Mouse (Mus musculus) CH12.LX (cell line): ENCODE results near the gene Tas1r1. TPM values are rescaled to one million over a fixed set of nuclear protein-coding genes. Genes with fewer than 3 reads are reported as not detected.

Experiments
- DNase-seq: peaks from one replicate; pipeline ENCODE4 v3.0.0-alpha.2; 2013; ENCODE audit errors: extremely low read depth
- H3K27ac ChIP-seq: 2 replicates; pipeline ENCODE4 v1.5.1; 2012; ENCODE audit warnings: low read depth, mild to moderate bottlenecking, control low read depth, moderate library complexity; ENCODE audit not compliant: insufficient read depth
- H3K27me3 ChIP-seq: replicated peaks from 2 replicates; pipeline ENCODE3; 2012; ENCODE audit warnings: inconsistent platforms
- H3K36me3 ChIP-seq, 2 experiments: replicated peaks in 1 of 2; 2 replicates each; pipeline versions ENCODE3 to v1.6.1; 2012; ENCODE audit warnings: inconsistent platforms in 1 of 2, low read length in 1 of 2, mild to moderate bottlenecking in 1 of 2, mixed read lengths in 1 of 2, moderate library complexity in 1 of 2; ENCODE audit not compliant: control insufficient read depth in 1 of 2, insufficient read depth in 1 of 2
- H3K4me1 ChIP-seq, 2 experiments: 2 replicates each; pipeline ENCODE4 v1.6.1; 2012; ENCODE audit warnings: inconsistent platforms in 1 of 2, moderate library complexity in 1 of 2; ENCODE audit not compliant: insufficient read depth in 2 of 2, control insufficient read depth in 1 of 2
- H3K4me2 ChIP-seq: 2 replicates; pipeline ENCODE4 v1.6.1; 2012; ENCODE audit warnings: low read depth, mild to moderate bottlenecking, control low read depth; ENCODE audit not compliant: poor library complexity, insufficient read depth, severe bottlenecking
- H3K4me3 ChIP-seq, 3 experiments: fragments of 150-350 bp in 1 of 3; sonication (generic) in 1 of 3; replicated peaks in 1 of 3; 2 replicates each; pipeline versions ENCODE3 to v1.5.1; 2011 to 2012; ENCODE audit warnings: low read depth in 2 of 3, low read length in 2 of 3, mild to moderate bottlenecking in 2 of 3, moderate library complexity in 2 of 3, control low read depth in 1 of 3, improper control_type of control experiment in 1 of 3, inconsistent platforms in 1 of 3, mixed read lengths in 1 of 3; ENCODE audit not compliant: poor library complexity in 1 of 3
- H3K79me2 ChIP-seq: replicated peaks from 2 replicates; pipeline ENCODE4 v1.6.1; 2012; ENCODE audit warnings: mild to moderate bottlenecking, moderate library complexity; ENCODE audit not compliant: control insufficient read depth, poor library complexity, insufficient read depth, severe bottlenecking; ENCODE audit errors: extremely low read depth
- H3K9ac ChIP-seq: 2 replicates; pipeline ENCODE4 v1.6.1; 2012; ENCODE audit warnings: low read depth, mild to moderate bottlenecking, control low read depth, moderate library complexity; ENCODE audit not compliant: insufficient read depth
- H3K9me3 ChIP-seq: replicated peaks from 2 replicates; pipeline ENCODE3; 2012; ENCODE audit warnings: low read length, inconsistent platforms, mixed read lengths
- BHLHE40 ChIP-seq: IDR thresholded peaks from 2 replicates; pipeline ENCODE4 v1.6.1; 2011; ENCODE audit warnings: mild to moderate bottlenecking, low read depth, low read length, improper control_type of control experiment
- E2F4 ChIP-seq: IDR thresholded peaks from 2 replicates; pipeline ENCODE4 v1.6.1; 2011; ENCODE audit warnings: low read depth, low read length, improper control_type of control experiment; ENCODE audit not compliant: insufficient replicate concordance
- GABPA ChIP-seq: IDR thresholded peaks from 2 replicates; pipeline ENCODE4 v1.6.1; 2012; ENCODE audit warnings: low read depth, low read length, improper control_type of control experiment, inconsistent platforms; ENCODE audit not compliant: insufficient replicate concordance
- HCFC1 ChIP-seq: IDR thresholded peaks from 2 replicates; pipeline ENCODE4 v1.6.1; 2012; ENCODE audit warnings: low read depth, mild to moderate bottlenecking, inconsistent platforms, low read length, improper control_type of control experiment
- JUN ChIP-seq: IDR thresholded peaks from 2 replicates; pipeline ENCODE4 v1.6.1; 2011; ENCODE audit warnings: low read depth, mild to moderate bottlenecking, low read length, improper control_type of control experiment, moderate library complexity; ENCODE audit not compliant: insufficient read depth
- KAT2A ChIP-seq: IDR thresholded peaks from 2 replicates; pipeline ENCODE4 v1.6.1; 2012; ENCODE audit warnings: low read length, improper control_type of control experiment, inconsistent platforms; ENCODE audit not compliant: insufficient replicate concordance
- MAFK ChIP-seq: IDR thresholded peaks from 2 replicates; pipeline ENCODE4 v1.6.1; 2011; ENCODE audit warnings: low read length, improper control_type of control experiment; ENCODE audit not compliant: insufficient replicate concordance
- MXI1 ChIP-seq: IDR thresholded peaks from 2 replicates; pipeline ENCODE4 v1.6.1; 2011; ENCODE audit warnings: mild to moderate bottlenecking, low read depth, low read length, improper control_type of control experiment
- NELFE ChIP-seq: IDR thresholded peaks from 2 replicates; pipeline ENCODE4 v1.6.1; 2011; ENCODE audit warnings: low read depth, low read length, improper control_type of control experiment
- NRF1 ChIP-seq: IDR thresholded peaks from 2 replicates; pipeline ENCODE4 v1.6.1; 2014; ENCODE audit warnings: low read depth, mild to moderate bottlenecking, inconsistent platforms, low read length, improper control_type of control experiment, moderate library complexity
- POLR2A ChIP-seq: IDR thresholded peaks from 2 replicates; pipeline ENCODE4 v1.6.1; 2011; ENCODE audit warnings: low read depth, mild to moderate bottlenecking, improper control_type of control experiment, low read length
- POLR2AphosphoS2 ChIP-seq: IDR thresholded peaks from 2 replicates; pipeline ENCODE4 v1.6.1; 2011; ENCODE audit warnings: low read depth, low read length, improper control_type of control experiment
- RAD21 ChIP-seq: IDR thresholded peaks from 2 replicates; pipeline ENCODE4 v1.6.1; 2011; ENCODE audit warnings: low read depth, mild to moderate bottlenecking, low read length, improper control_type of control experiment, moderate library complexity
- SIN3A ChIP-seq: IDR thresholded peaks from 2 replicates; pipeline ENCODE4 v1.6.1; 2012; ENCODE audit warnings: low read length, improper control_type of control experiment, inconsistent platforms
- TBP ChIP-seq: conservative IDR thresholded peaks from 2 replicates; pipeline ENCODE4 v1.6.1; 2011; ENCODE audit warnings: low read depth, low read length, improper control_type of control experiment
- TCF12 ChIP-seq: IDR thresholded peaks from 2 replicates; pipeline ENCODE4 v1.6.1; 2014; ENCODE audit warnings: low read depth, mild to moderate bottlenecking, inconsistent platforms, low read length, improper control_type of control experiment
- USF2 ChIP-seq: conservative IDR thresholded peaks from 2 replicates; pipeline ENCODE4 v1.6.1; 2011; ENCODE audit warnings: low read depth, low read length, improper control_type of control experiment
- ZC3H11A ChIP-seq: IDR thresholded peaks from 2 replicates; pipeline ENCODE4 v1.6.1; 2012; ENCODE audit warnings: low read depth, mild to moderate bottlenecking, inconsistent platforms, low read length, improper control_type of control experiment
- ZMIZ1 ChIP-seq: IDR thresholded peaks from 2 replicates; pipeline ENCODE4 v1.6.1; 2012; ENCODE audit warnings: low read depth, mild to moderate bottlenecking, inconsistent platforms, low read length, improper control_type of control experiment
- dilution Hi-C: fragments of 300-500 bp; cut with MboI; formaldehyde crosslinking; loops from 2 replicates; pipeline ENCODE4 v1.14.3; 2020; ENCODE audit warnings: low sequenced_read_pairs; ENCODE audit not compliant: extremely low pct_unique_long_range_greater_than_20kb, extremely low pct_ligation_motif_present
- in situ Hi-C: fragments of 300-500 bp; cut with MboI; formaldehyde crosslinking; loops from 3 replicates; pipeline ENCODE4 v1.14.3; 2019; ENCODE audit warnings: low sequenced_read_pairs, low pct_ligation_motif_present, low pct_unique_long_range_greater_than_20kb, mixed read lengths
- polyA plus RNA-seq: library from polyadenylated mRNA; unstranded; fragments of >175 nt; gene quantifications from 2 replicates; pipeline ENCODE4 v1.2.1, GENCODE M21; 2012; ENCODE audit warnings: low read depth; ENCODE audit not compliant: insufficient read length
- total RNA-seq, 2 experiments: library from RNA; depleted of rRNA; stranded (reverse); fragments of 300-350 nt in 1 of 2; fragments of >200 nt in 1 of 2; gene quantifications; 2 replicates each; pipeline ENCODE4 v1.2.3; 2012 to 2014

The Tas1r1 gene
- total and polyA plus RNA-seq, 3 experiments = 0.21 TPM; not detected in 2

GRCm38 (mm10) chr4:152028456-152028855 lies 9.9 kb downstream of the Tas1r1 start:
- Histone ChIP-seq H3K9ac (no peak overlapping the region), H3K79me2 (peaks cover 21% of the 10 kb centered on the region), H3K36me3 (peaks cover 9 to 30% of the 10 kb centered on the region in 2 experiments), H3K4me2 (peak overlapping the region; percentile 67), H3K4me1 (peaks cover 20 to 36% of the 10 kb centered on the region in 2 experiments), H3K9me3 (no peaks in the 10 kb centered on the region), H3K27ac (no peak overlapping the region), H3K4me3 (peak overlapping the region in 1 of 3 experiments; percentile 63), H3K27me3 (peaks cover 3% of the 10 kb centered on the region)
- TF ChIP-seq RAD21 = no peak
- in situ Hi-C loops (no loop called here), dilution Hi-C loops (no loop called here)
- DNase-seq = no peak

DNA sequence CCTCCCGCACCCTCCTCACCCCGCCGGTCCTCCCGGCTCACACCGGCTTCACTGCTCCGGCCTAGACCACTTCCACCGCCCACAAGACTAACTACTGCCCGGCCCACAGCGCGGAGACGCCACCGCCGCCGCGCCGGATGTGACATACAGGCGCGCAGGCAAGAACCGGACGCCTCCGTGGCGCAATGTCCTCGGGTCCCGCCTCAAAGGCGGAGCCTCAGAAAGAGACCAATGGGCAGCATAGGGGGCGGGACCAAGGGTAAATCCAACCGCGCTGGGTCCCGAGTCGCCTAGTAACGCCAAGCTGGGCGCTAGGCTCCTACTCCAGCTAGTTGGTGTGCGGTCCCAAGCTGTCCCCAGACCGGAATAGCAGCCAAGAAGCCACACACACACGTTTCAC lies 10.8 kb downstream of the Tas1r1 start, which contains the start of gene Zbtb48:
Gene Zbtb48 (minus strand): TSS at position 148 of the 400 bp plus-strand sequence.
- Histone ChIP-seq H3K9me3 (no peaks in the 10 kb centered on the region), H3K27me3 (peaks cover 3% of the 10 kb centered on the region), H3K4me2 (peak within 1 kb of the TSS; percentile 77), H3K4me3 (peak within 1 kb of the TSS; percentile 75 to 87 (median 80)), H3K79me2 (peaks cover 21% of the 10 kb centered on the region), H3K9ac (peak within 1 kb of the TSS; percentile 65), H3K36me3 (peaks cover 19 to 40% of the 10 kb centered on the region in 2 experiments), H3K27ac (peak within 1 kb of the TSS; percentile 26; the same call in 1 of the 2 replicates), H3K4me1 (peaks cover 20 to 36% of the 10 kb centered on the region in 2 experiments)
- dilution Hi-C loops (no loop called here), in situ Hi-C loops (no loop called here)
- DNase-seq = peak; percentile 97
- TF ChIP-seq NRF1 (peak; percentile 12; the same call in 1 of the 2 replicates), TCF12 (peak; percentile 79), RAD21 (no peak), BHLHE40 (no peak; the same call in 1 of the 2 replicates), NELFE (peak; percentile 87), USF2 (no peak), SIN3A (peak; percentile 73), KAT2A (peak; percentile 56; the same call in 1 of the 2 replicates), JUN (no peak), ZC3H11A (no peak), TBP (0 out of 2 replicates have a peak, but pooled peaks have one; percentile 31), MAFK (no peak), MXI1 (peak; percentile 83; the same call in 1 of the 2 replicates), E2F4 (0 out of 2 replicates have a peak, but pooled peaks have one; percentile 9), GABPA (no peak), POLR2A (peak; percentile 94), HCFC1 (peak; percentile 80), ZMIZ1 (peak; percentile 72), POLR2AphosphoS2 (0 out of 2 replicates have a peak, but pooled peaks have one; percentile 65)
